Mouse (Mus musculus) brain, embryonic 14.5 days (tissue): ENCODE measurements around the gene Msto1.

Experiments used
- CTCF ChIP-seq: fragments of 200-500 bp; IDR thresholded peaks from 2 replicates; pipeline ENCODE4 v1.5.1; 2012; ENCODE audit warnings: inconsistent platforms, mild to moderate bottlenecking, moderate library complexity, borderline replicate concordance; ENCODE audit not compliant: insufficient read depth, insufficient read length; ENCODE audit errors: extremely low read depth
- POLR2A ChIP-seq: fragments of 200-500 bp; IDR thresholded peaks from 2 replicates; pipeline ENCODE4 v1.6.1; 2012; ENCODE audit warnings: mild to moderate bottlenecking, inconsistent platforms, borderline replicate concordance; ENCODE audit not compliant: poor library complexity, insufficient read depth, insufficient read length, severe bottlenecking; ENCODE audit errors: extremely low read depth

DNA sequence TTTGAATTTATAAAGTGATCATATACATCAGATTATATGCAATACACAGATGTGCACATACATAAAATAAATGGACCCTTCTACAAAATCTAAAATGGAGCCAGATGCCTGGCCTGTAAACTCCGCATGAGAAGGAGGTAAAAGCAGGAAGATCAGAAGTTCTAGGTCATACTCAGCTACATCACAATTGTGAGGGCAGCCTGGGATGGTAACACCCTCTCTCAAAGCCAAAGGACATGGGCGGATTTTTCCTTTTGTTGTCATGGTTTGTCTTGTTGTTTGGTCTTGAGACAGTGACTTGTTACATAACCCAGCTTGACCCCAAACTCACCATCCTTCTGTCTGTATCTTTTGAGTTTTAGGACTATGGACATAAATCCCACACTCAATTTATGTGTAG lies 8.1 kb downstream of the Msto1 start:
- no peak for TF ChIP-seq CTCF
- no peak for TF ChIP-seq POLR2A
